Mouse (Mus musculus) kidney, adult 9 months (tissue): ENCODE data around the gene Akr1c18.
"Not testable (repeated sequence)": the region's sequence is repeated elsewhere in the genome, so short reads cannot be mapped to it uniquely, and the experiment has no call there.

Experiments used
- DNase-seq: peaks from one replicate; pipeline ENCODE4 v3.0.0; 2022

Akr1c18 gene

GRCm38 (mm10) chr13:4150518-4150917 is at the start of gene Akr1c18:
Gene Akr1c18 (minus strand): TSS chr13:4150654.
- DNase-seq = peak; percentile 47

- no peak for DNase-seq
These were observed 42.1 kb upstream of the Akr1c18 start for GRCm38 (mm10) chr13:4192511-4192910.

GRCm38 (mm10) chr13:4190904-4191303 is 40.5 kb upstream of the Akr1c18 start, which contains the start of gene Akr1c13:
Gene Akr1c13 (plus strand): TSS chr13:4191150.
- peak; percentile 93 for DNase-seq

- DNase-seq = peak; percentile 68
These were observed 37.7 kb upstream of the Akr1c18 start for GRCm38 (mm10) chr13:4188174-4188573.

- DNase-seq = peak; percentile 19
These were observed 36.4 kb upstream of the Akr1c18 start for GRCm38 (mm10) chr13:4186641-4187411.

GRCm38 (mm10) chr13:4183116-4183515 is 32.7 kb upstream of the Akr1c18 start:
- DNase-seq = no peak

- DNase-seq = not testable (repeated sequence)
These were observed 30.9 kb upstream of the Akr1c18 start for GRCm38 (mm10) chr13:4181321-4181720.

GRCm38 (mm10) chr13:4172978-4173377 is 22.5 kb upstream of the Akr1c18 start:
- DNase-seq = no peak

GRCm38 (mm10) chr13:4168006-4168405 is 17.6 kb upstream of the Akr1c18 start:
- no peak for DNase-seq

GRCm38 (mm10) chr13:4155286-4155685 is 4.8 kb upstream of the Akr1c18 start:
- DNase-seq = no peak

- no peak for DNase-seq
These were observed 3.1 kb upstream of the Akr1c18 start for GRCm38 (mm10) chr13:4153593-4153992.

GRCm38 (mm10) chr13:4152908-4153307 is 2.5 kb upstream of the Akr1c18 start:
- no peak for DNase-seq

GRCm38 (mm10) chr13:4144261-4144660 is 6.2 kb downstream of the Akr1c18 start:
- no peak for DNase-seq

- peak; percentile 40 for DNase-seq
These were observed 17.4 kb downstream of the Akr1c18 start for GRCm38 (mm10) chr13:4133070-4133469.

GRCm38 (mm10) chr13:4131721-4132120 is 18.7 kb downstream of the Akr1c18 start:
- DNase-seq = no peak

- no peak for DNase-seq
These were observed 19.1 kb downstream of the Akr1c18 start for GRCm38 (mm10) chr13:4131317-4131716.

GRCm38 (mm10) chr13:4129100-4129499 is 21.4 kb downstream of the Akr1c18 start:
- peak; percentile 67 for DNase-seq

GRCm38 (mm10) chr13:4125846-4126245 is 24.6 kb downstream of the Akr1c18 start:
- not testable (repeated sequence) for DNase-seq

- DNase-seq = peak; percentile 78
These were observed 26.0 kb downstream of the Akr1c18 start for GRCm38 (mm10) chr13:4124471-4124870.

GRCm38 (mm10) chr13:4123146-4123545 is 27.3 kb downstream of the Akr1c18 start:
- peak; percentile 54 for DNase-seq

- no peak for DNase-seq
These were observed 31.1 kb downstream of the Akr1c18 start for GRCm38 (mm10) chr13:4119181-4119904.

- DNase-seq = peak; percentile 91
These were observed 39.9 kb downstream of the Akr1c18 start for GRCm38 (mm10) chr13:4110281-4111188.

- DNase-seq = peak; percentile 73
These were observed 47.7 kb downstream of the Akr1c18 start for GRCm38 (mm10) chr13:4102721-4103120.
